Mouse (Mus musculus) MEL (cell line): Measurements from ENCODE around the gene Pdzd2. TPM values are rescaled to one million over a fixed set of nuclear protein-coding genes. Genes with fewer than 3 reads are reported as not detected.
A peak's percentile ranks its signal among the peaks of the same experiment; 100 is the strongest.

Source experiments
- DNase-seq: peaks from one replicate; pipeline ENCODE4 v3.0.0; 2011; ENCODE audit warnings: low read depth, low spot score
- H3K27ac ChIP-seq: 2 replicates; pipeline ENCODE4 v1.5.1; 2012; ENCODE audit warnings: low read depth, mild to moderate bottlenecking, control low read depth, low read length, moderate library complexity; ENCODE audit not compliant: control insufficient read depth
- H3K27me3 ChIP-seq, 2 experiments: fragments of 150-350 bp in 1 of 2; sonication (generic) in 1 of 2; 2 replicates each; pipeline ENCODE4 v1.6.1; 2012; ENCODE audit warnings: low read length in 2 of 2, mild to moderate bottlenecking in 2 of 2, improper control_type of control experiment in 1 of 2, moderate library complexity in 1 of 2; ENCODE audit not compliant: insufficient read depth in 2 of 2, control insufficient read depth in 1 of 2
- H3K36me3 ChIP-seq, 2 experiments: 2 replicates each; pipeline ENCODE4 v1.6.1; 2012 to 2014; ENCODE audit warnings: low read length in 2 of 2, improper control_type of control experiment in 1 of 2, inconsistent platforms in 1 of 2, mild to moderate bottlenecking in 1 of 2; ENCODE audit not compliant: insufficient read depth in 2 of 2, control insufficient read depth in 1 of 2
- H3K4me1 ChIP-seq, 2 experiments: fragments of 150-350 bp in 1 of 2; sonication (generic) in 1 of 2; 2 replicates each; pipeline ENCODE4 v1.6.1; 2012; ENCODE audit warnings: low read length in 2 of 2, improper control_type of control experiment in 1 of 2, mild to moderate bottlenecking in 1 of 2; ENCODE audit not compliant: insufficient read depth in 2 of 2, control insufficient read depth in 1 of 2
- H3K4me3 ChIP-seq, 2 experiments: fragments of 150-350 bp in 1 of 2; sonication (generic) in 1 of 2; 2 replicates each; pipeline ENCODE4 v1.5.1; 2012; ENCODE audit warnings: low read depth in 2 of 2, low read length in 2 of 2, mild to moderate bottlenecking in 2 of 2, moderate library complexity in 2 of 2, control low read depth in 1 of 2, improper control_type of control experiment in 1 of 2; ENCODE audit not compliant: control insufficient read depth in 1 of 2, insufficient read depth in 1 of 2
- H3K79me2 ChIP-seq: 2 replicates; pipeline ENCODE4 v1.6.1; 2012; ENCODE audit warnings: mild to moderate bottlenecking, low read length, moderate library complexity; ENCODE audit not compliant: control insufficient read depth, poor library complexity, insufficient read depth
- H3K9ac ChIP-seq: 2 replicates; pipeline ENCODE4 v1.6.1; 2012; ENCODE audit warnings: low read depth, mild to moderate bottlenecking, control low read depth, low read length, moderate library complexity; ENCODE audit not compliant: control insufficient read depth, poor library complexity, severe bottlenecking
- H3K9me3 ChIP-seq: fragments of 150-350 bp; sonication (generic); replicated peaks from 2 replicates; pipeline ENCODE4 v1.6.1; 2012; ENCODE audit warnings: mild to moderate bottlenecking, low read length, improper control_type of control experiment, moderate library complexity; ENCODE audit not compliant: insufficient read depth
- BHLHE40 ChIP-seq: IDR thresholded peaks from 2 replicates; pipeline ENCODE4 v1.6.1; 2012; ENCODE audit warnings: low read depth, mild to moderate bottlenecking, inconsistent platforms, low read length, improper control_type of control experiment, borderline replicate concordance
- CHD1 ChIP-seq: IDR thresholded peaks from 2 replicates; pipeline ENCODE4 v1.6.1; 2012; ENCODE audit warnings: low read depth, mild to moderate bottlenecking, inconsistent platforms, low read length, improper control_type of control experiment
- CTCF ChIP-seq, 3 experiments: IDR thresholded peaks in 2 of 3; conservative IDR thresholded peaks in 1 of 3; 2 replicates each; pipeline ENCODE4 v1.5.1; 2011 to 2012; ENCODE audit warnings: low read length in 3 of 3, low read depth in 2 of 3, mild to moderate bottlenecking in 2 of 3, improper control_type of control experiment in 1 of 3, inconsistent platforms in 1 of 3, mixed read lengths in 1 of 3, moderate library complexity in 1 of 3; ENCODE audit not compliant: control insufficient read depth in 1 of 3, insufficient read depth in 1 of 3, poor library complexity in 1 of 3, severe bottlenecking in 1 of 3
- ELF1 ChIP-seq: IDR thresholded peaks from 2 replicates; pipeline ENCODE4 v1.6.1; 2014; ENCODE audit warnings: low read depth, mild to moderate bottlenecking, inconsistent platforms, low read length, improper control_type of control experiment, moderate library complexity
- EP300 ChIP-seq, 2 experiments: IDR thresholded peaks; 2 replicates each; pipeline ENCODE4 v1.6.1; 2011; ENCODE audit warnings: improper control_type of control experiment in 2 of 2, low read length in 2 of 2, low read depth in 1 of 2, mild to moderate bottlenecking in 1 of 2
- GABPA ChIP-seq: IDR thresholded peaks from 2 replicates; pipeline ENCODE4 v1.6.1; 2012; ENCODE audit warnings: low read depth, mild to moderate bottlenecking, inconsistent platforms, low read length, improper control_type of control experiment, moderate library complexity
- HCFC1 ChIP-seq: IDR thresholded peaks from 2 replicates; pipeline ENCODE4 v1.6.1; 2012; ENCODE audit warnings: low read depth, mild to moderate bottlenecking, inconsistent platforms, low read length, improper control_type of control experiment, moderate library complexity
- MAFK ChIP-seq: IDR thresholded peaks from 2 replicates; pipeline ENCODE4 v1.6.1; 2011; ENCODE audit warnings: low read depth, mild to moderate bottlenecking, low read length, improper control_type of control experiment, borderline replicate concordance
- MAX ChIP-seq: IDR thresholded peaks from 2 replicates; pipeline ENCODE4 v1.6.1; 2011; ENCODE audit warnings: low read length, improper control_type of control experiment
- MEF2A ChIP-seq: IDR thresholded peaks from 2 replicates; pipeline ENCODE4 v1.6.1; 2014; ENCODE audit warnings: low read depth, mild to moderate bottlenecking, inconsistent platforms, low read length, improper control_type of control experiment; ENCODE audit not compliant: poor library complexity, insufficient replicate concordance, severe bottlenecking; ENCODE audit errors: extremely low read depth
- MXI1 ChIP-seq: IDR thresholded peaks from 2 replicates; pipeline ENCODE4 v1.6.1; 2011; ENCODE audit warnings: mild to moderate bottlenecking, low read depth, low read length, improper control_type of control experiment
- MYC ChIP-seq: IDR thresholded peaks from 2 replicates; pipeline ENCODE4 v1.6.1; 2011; ENCODE audit warnings: low read depth, mild to moderate bottlenecking, low read length, improper control_type of control experiment, moderate library complexity
- NELFE ChIP-seq: IDR thresholded peaks from 2 replicates; pipeline ENCODE4 v1.6.1; 2011; ENCODE audit warnings: low read depth, low read length, improper control_type of control experiment
- NRF1 ChIP-seq: IDR thresholded peaks from 2 replicates; pipeline ENCODE4 v1.6.1; 2014; ENCODE audit warnings: low read depth, mild to moderate bottlenecking, inconsistent platforms, low read length, improper control_type of control experiment, moderate library complexity; ENCODE audit not compliant: poor library complexity, insufficient read depth, severe bottlenecking
- POLR2AphosphoS2 ChIP-seq: IDR thresholded peaks from 2 replicates; pipeline ENCODE4 v1.6.1; 2011; ENCODE audit warnings: low read length, improper control_type of control experiment
- POLR2AphosphoS5 ChIP-seq: IDR thresholded peaks from 2 replicates; pipeline ENCODE4 v1.6.1; 2012; ENCODE audit warnings: low read depth, borderline replicate concordance, mild to moderate bottlenecking, inconsistent platforms, low read length, moderate library complexity, mixed read lengths
- RAD21 ChIP-seq: IDR thresholded peaks from 2 replicates; pipeline ENCODE4 v1.6.1; 2011; ENCODE audit warnings: mild to moderate bottlenecking, low read depth, low read length, improper control_type of control experiment
- SIN3A ChIP-seq: IDR thresholded peaks from 2 replicates; pipeline ENCODE4 v1.6.1; 2012; ENCODE audit warnings: low read length, improper control_type of control experiment, inconsistent platforms
- SMC3 ChIP-seq: IDR thresholded peaks from 2 replicates; pipeline ENCODE4 v1.6.1; 2011; ENCODE audit warnings: low read depth, low read length, improper control_type of control experiment
- TAL1 ChIP-seq: IDR thresholded peaks from 2 replicates; pipeline ENCODE4 v1.6.1; 2012; ENCODE audit warnings: mild to moderate bottlenecking, inconsistent platforms, low read length, moderate library complexity, mixed read lengths
- TCF12 ChIP-seq: IDR thresholded peaks from 2 replicates; pipeline ENCODE4 v1.6.1; 2014; ENCODE audit warnings: low read depth, mild to moderate bottlenecking, inconsistent platforms, low read length, improper control_type of control experiment, moderate library complexity
- USF2 ChIP-seq, 2 experiments: IDR thresholded peaks; 2 replicates each; pipeline ENCODE4 v1.6.1; 2011 to 2012; ENCODE audit warnings: improper control_type of control experiment in 2 of 2, low read length in 2 of 2, borderline replicate concordance in 1 of 2, inconsistent platforms in 1 of 2, low read depth in 1 of 2, mild to moderate bottlenecking in 1 of 2; ENCODE audit not compliant: insufficient read depth in 1 of 2
- ZKSCAN1 ChIP-seq: IDR thresholded peaks from 2 replicates; pipeline ENCODE4 v1.6.1; 2012; ENCODE audit warnings: low read depth, mild to moderate bottlenecking, inconsistent platforms, low read length, improper control_type of control experiment, moderate library complexity
- polyA plus RNA-seq, 2 experiments: library from polyadenylated mRNA; stranded (reverse) in 1 of 2; unstranded in 1 of 2; fragments of >175 nt in 1 of 2; fragments of >200 nt in 1 of 2; gene quantifications; 2 replicates each; pipeline versions ENCODE4 v1.2.1 to v1.2.4; 2012; ENCODE audit warnings: low replicate concordance in 2 of 2, low read depth in 1 of 2; ENCODE audit not compliant: insufficient read length in 2 of 2, insufficient read depth in 1 of 2, missing spikeins in 1 of 2
- total RNA-seq: library from RNA; depleted of rRNA; stranded (reverse); fragments of 300-350 nt; gene quantifications from 2 replicates; pipeline ENCODE4 v1.2.3, GENCODE M21; 2012

Gene Pdzd2
- total and polyA plus RNA-seq, 3 experiments = 0.15 to 0.33 TPM; not detected in 1

DNA sequence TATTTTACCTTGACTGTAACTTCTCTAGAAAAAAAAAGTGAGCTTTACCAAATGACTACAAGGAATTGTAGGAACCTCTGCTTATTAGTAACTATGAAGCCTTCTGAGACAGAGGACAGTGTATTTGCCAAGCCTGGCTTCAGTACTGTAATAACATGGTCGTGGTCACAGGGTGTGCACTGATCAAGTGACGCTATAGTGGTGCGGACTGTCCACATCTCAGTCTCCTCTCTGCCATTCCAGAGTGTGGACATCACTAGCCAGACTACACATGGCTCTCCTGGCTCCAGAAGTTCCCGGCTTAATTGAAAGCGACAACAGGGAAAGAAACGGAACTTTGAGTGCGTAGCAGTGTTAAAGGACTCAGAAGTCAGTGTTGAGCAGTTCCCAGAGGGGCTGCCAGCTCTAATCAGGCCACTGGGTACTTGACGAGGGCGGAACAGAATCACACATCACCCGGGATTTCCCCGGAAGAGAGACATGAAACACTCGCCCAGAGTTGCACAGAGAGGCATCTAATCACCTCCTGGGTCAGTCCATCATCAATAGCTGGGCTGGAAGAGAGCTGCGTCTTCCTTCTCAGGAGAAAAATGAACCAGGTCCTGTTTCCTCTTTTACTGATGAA, 237.7 kb downstream of the Pdzd2 start:
- H3K4me1 ChIP-seq = peaks cover 6 to 19% of the 10 kb centered on the region in 2 experiments
- no peak for TF ChIP-seq USF2 (IDR thresholded peaks at IDR 0.05; ENCODE audit: borderline replicate concordance in 1 of 2, insufficient read depth in 1 of 2, low read depth in 1 of 2, low read length in 2 of 2)
- no peak for TF ChIP-seq SMC3
- TF ChIP-seq EP300 (IDR thresholded peaks at IDR 0.05; ENCODE audit: low read depth in 1 of 2, low read length in 2 of 2) = no peak
- TF ChIP-seq BHLHE40 = no peak
- no peak for TF ChIP-seq NRF1
- TF ChIP-seq GABPA = no peak
- no peak for TF ChIP-seq NELFE
- no peak for TF ChIP-seq CTCF (IDR thresholded peaks at IDR 0.05 in 2 of 3, conservative IDR thresholded peaks at IDR 0.05 in 1 of 3; ENCODE audit: control insufficient read depth in 1 of 3, insufficient read depth in 1 of 3, low read depth in 2 of 3, low read length in 3 of 3, poor library complexity in 1 of 3, severe bottlenecking in 1 of 3)
- TF ChIP-seq SIN3A = no peak
- H3K27ac ChIP-seq = no peak overlapping the region
- H3K9ac ChIP-seq = no peak overlapping the region
- H3K9me3 ChIP-seq = no peaks in the 10 kb centered on the region
- H3K27me3 ChIP-seq = no peaks in the 10 kb centered on the region
- H3K79me2 ChIP-seq = no peaks in the 10 kb centered on the region
- peaks cover 0 to 3% of the 10 kb centered on the region in 2 experiments; a peak in 2 of 4 replicates for H3K36me3 ChIP-seq
- no peak overlapping the region for H3K4me3 ChIP-seq
- DNase-seq = no peak

DNA sequence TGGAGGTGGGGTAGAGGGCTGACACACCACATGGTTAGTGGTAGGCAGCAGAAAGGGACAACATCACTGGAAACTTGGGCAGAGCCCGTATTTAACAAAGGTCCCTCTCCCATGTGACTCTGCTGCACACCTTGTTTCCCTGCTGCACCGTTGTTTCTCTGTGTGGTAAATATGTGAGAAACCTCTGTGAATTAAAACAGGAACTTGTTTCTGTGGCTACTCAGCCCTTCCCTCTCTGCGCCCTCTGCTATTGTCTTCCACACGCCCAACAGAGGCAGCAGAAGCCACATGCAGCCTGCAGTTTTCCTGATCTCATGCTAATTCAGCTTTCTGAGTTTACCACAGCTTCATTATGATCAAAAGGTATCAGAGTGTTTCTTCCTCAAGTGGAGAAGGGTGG, 239.1 kb downstream of the Pdzd2 start:
- DNase-seq = peak; percentile 72
- Histone ChIP-seq H3K36me3 (peaks cover 0 to 3% of the 10 kb centered on the region in 2 experiments; a peak in 2 of 4 replicates), H3K4me3 (no peak overlapping the region), H3K9me3 (no peaks in the 10 kb centered on the region), H3K27me3 (no peaks in the 10 kb centered on the region), H3K4me1 (peaks cover 6 to 19% of the 10 kb centered on the region in 2 experiments), H3K27ac (no peak overlapping the region), H3K79me2 (no peaks in the 10 kb centered on the region), H3K9ac (no peak overlapping the region)
- no peak for TF ChIP-seq ELF1
- no peak for TF ChIP-seq BHLHE40
- no peak for TF ChIP-seq MAX
- 0 out of 2 replicates have a peak, but pooled peaks have one; percentile 51 for TF ChIP-seq MYC
- TF ChIP-seq USF2 (IDR thresholded peaks at IDR 0.05; ENCODE audit: borderline replicate concordance in 1 of 2, insufficient read depth in 1 of 2, low read depth in 1 of 2, low read length in 2 of 2) = no peak
- TF ChIP-seq MEF2A = no peak
- TF ChIP-seq RAD21 = no peak
- TF ChIP-seq CHD1 = no peak
- TF ChIP-seq MXI1 = peak; percentile 32; the same call in 1 of the 2 replicates
- no peak for TF ChIP-seq TAL1
- no peak for TF ChIP-seq POLR2AphosphoS2
- TF ChIP-seq MAFK = no peak
- TF ChIP-seq POLR2AphosphoS5 = no peak
- TF ChIP-seq HCFC1 = no peak
- TF ChIP-seq ZKSCAN1 = no peak
- TF ChIP-seq SIN3A = 0 out of 2 replicates have a peak, but pooled peaks have one; percentile 19
- TF ChIP-seq TCF12 = no peak
